Mouse (Mus musculus): ENCODE results near the gene Gm3371. TPM values are rescaled to one million over a fixed set of nuclear protein-coding genes. Genes with fewer than 3 reads are reported as not detected.

Gm3371 gene
- polyA plus RNA-seq (2017; shearing (Covaris generic)), result not detected

DNA sequence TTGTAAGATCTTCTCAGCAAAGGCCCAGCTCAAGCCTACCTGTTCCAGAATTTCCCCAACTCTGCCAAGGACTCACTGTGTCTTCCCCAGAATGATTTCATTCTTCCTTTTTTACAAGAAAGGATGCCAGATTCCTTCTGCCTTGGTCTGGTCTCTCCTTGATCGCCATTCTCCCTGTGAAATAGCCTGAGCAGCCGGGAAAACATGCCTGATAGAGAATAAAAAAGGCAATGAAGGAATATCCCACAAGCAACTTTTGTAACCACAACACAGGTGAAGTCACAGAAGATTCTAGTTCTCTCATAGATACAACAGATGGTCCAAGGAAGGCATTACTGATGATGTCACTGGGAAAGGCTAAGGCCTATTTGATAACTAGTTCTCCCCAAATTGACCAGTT, at the start of gene Gm3371:
Gene Gm3371 (minus strand): TSS at position 101 of the 400 bp plus-strand sequence.

DNA sequence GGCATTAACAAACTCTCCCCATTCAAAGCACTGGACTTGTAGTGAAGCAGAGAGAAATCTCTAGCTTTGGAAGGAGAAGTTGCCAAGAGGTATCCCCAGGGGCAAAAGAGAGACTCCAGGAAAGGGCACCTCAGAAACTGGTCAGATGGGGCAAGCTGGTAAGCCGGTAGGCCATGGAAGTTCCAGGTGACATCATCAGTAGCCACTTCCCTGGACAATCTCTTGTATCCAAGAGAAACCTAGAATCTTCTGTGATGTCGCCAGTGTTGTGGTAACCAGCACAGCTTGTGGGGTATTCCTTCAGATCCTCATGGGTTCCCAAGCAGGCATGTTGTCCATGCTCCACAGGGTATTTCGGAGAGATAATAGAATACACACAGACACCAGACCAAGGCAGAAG, 22.8 kb upstream of the Gm3371 start, which contains the start of gene Gm8232:
Gene Gm8232 (plus strand): TSS at position 301 of the 400 bp plus-strand sequence.

DNA sequence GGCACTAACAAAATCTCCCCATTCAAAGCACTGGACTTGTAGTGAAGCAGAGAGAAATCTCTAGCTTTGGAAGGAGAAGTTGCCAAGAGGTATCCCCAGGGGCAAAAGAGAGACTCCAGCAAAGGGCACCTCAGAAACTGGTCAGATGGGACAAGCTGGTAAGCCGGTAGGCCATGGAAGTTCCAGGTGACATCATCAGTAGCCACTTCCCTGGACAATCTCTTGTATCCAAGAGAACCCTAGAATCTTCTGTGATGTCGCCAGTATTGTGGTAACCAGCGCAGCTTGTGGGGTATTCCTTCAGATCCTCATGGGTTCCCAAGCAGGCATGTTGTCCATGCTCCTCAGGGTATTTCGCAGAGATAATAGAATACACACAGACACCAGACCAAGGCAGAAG, 45.4 kb downstream of the Gm3371 start, which contains the start of gene Gm8229:
Gene Gm8229 (plus strand): TSS at position 301 of the 400 bp plus-strand sequence.

Other genes with a start within 250 kb of the Gm3371 start
- gene Gm8212, start 213.0 kb downstream of the Gm3371 start, polyA plus RNA-seq (2017; shearing (Covaris generic)), result not detected
- gene 4930503E14Rik, start 197.4 kb downstream of the Gm3371 start, polyA plus RNA-seq (2017; shearing (Covaris generic)), result not detected
- not detected for gene Gm8220, start 125.1 kb downstream of the Gm3371 start, polyA plus RNA-seq (2017; shearing (Covaris generic))
- not detected for gene Gm5930, start 72.1 kb downstream of the Gm3371 start, polyA plus RNA-seq (2017; shearing (Covaris generic))
- gene Gm8229, start 45.3 kb downstream of the Gm3371 start, polyA plus RNA-seq (2017; shearing (Covaris generic)), result not detected
- not detected for gene Gm8232, start 22.9 kb upstream of the Gm3371 start, polyA plus RNA-seq (2017; shearing (Covaris generic))
- not detected for gene BC061237, start 81.8 kb upstream of the Gm3371 start, polyA plus RNA-seq (2017; shearing (Covaris generic))
- gene Gm17093, start 107.6 kb upstream of the Gm3371 start, polyA plus RNA-seq (2017; shearing (Covaris generic)), result not detected
- not detected for gene Gm8247, start 172.5 kb upstream of the Gm3371 start, polyA plus RNA-seq (2017; shearing (Covaris generic))
- gene Gm5624, start 217.2 kb upstream of the Gm3371 start, polyA plus RNA-seq (2017; shearing (Covaris generic)), result not detected